Mouse (Mus musculus) cerebellum, adult 9-11 months (tissue): ENCODE measurements around the gene Prr13.

Experiments used
- DNase-seq: peaks from one replicate; pipeline ENCODE4 v3.0.0; 2022

Gene Prr13

DNA sequence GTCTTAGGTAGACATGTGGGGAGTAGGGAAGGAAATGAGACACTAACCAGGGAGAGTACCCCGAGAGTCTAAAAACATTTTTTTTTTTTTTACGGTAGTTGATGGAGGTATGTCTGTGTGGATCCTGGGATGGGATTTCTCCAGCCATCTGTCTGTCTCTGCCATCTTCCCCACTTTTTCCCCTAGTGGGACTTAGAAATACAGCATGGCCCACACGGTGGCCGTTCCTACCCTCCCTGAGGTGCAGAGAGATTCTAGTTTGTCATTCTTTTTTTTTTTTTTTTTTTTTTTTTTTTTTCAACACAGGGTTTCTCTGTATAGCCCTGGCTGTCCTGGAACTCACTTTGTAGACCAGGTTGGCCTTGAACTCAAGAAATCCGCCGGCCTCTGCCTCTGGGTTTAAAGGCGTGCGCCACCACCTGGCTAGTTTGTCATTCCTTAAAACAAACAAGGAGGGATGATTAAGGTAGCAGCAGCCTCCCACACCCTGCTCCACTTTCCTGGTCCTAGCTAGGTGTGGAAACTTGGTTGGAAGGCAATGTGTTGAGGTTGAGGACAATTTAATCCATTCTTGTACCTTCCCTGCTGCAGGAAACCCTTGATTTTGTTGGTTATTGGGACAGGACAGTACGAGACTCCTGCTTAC is 2.7 kb downstream of the Prr13 start:
- DNase-seq = no peak

DNA sequence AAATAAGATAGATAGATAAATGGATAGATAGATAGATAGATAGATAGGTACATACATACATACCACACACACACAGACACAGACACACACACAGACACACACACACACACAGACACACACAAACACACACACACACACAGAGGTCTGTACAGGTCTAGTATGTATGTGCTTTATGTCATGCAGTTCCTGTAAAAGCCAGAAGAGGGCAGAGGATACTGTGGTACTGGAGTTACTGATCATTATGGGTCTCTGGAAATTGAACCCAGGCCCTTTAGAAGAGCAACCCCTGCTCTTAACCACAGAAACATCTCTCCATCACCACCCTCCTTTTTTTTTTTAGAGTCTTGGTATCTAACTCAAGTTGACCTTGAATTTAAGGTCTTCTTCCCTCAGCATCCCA is 4.8 kb downstream of the Prr13 start:
- DNase-seq = no peak

DNA sequence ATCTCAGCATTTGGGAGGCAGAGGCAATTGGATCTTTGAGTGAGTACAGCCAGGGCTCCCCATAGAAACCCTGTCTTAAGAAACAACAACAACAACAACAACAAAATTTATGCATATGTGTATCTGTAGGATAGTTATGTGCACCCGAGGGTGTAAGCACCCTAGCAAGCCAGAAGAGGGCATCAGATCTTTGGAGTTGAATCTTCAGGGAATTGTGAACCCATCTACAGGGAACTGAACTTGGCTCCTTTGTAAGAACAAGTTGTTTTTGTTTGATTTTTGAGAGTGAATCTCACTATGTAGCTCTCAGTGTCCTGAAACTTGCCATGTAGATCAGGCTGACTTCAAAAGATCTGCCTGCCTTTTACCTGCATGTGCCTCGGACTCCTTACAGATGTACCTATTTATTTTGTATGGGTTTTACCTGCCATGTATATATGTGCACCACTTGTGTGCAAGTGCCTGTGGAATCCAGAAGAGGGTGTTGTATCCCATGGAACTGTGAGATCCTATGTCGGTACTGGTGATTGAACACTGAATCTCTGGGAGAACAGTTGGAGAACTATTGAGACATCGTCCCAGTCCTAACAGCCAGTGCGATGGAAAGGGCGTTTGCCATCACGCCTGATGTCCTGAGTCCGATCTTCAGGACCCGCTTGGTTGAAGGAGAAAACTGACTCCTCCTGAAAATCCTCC is 10.0 kb downstream of the Prr13 start:
- DNase-seq = no peak

DNA sequence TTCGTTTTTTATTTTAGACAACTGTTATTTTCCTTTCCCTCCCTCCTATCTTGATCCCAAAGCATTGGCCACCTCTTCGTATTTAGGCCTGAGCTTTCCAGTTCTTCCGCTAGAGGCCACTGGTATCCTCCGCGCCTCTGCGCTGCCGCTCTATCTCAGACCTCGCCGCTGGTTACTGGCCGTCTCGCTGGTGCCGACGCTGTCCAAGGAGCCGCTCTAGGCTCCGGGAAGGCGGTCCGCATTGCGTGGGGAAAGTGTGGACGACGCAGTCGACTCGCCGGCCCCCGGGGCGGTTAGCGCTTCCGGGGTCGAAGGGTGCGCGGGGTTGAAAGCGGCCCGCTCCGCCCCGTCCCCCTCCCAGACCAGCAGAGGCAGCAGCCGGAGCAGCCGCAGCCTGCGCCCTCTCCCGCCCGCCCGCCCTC is 11.4 kb downstream of the Prr13 start, which contains the start of gene Pcbp2:
TSS of gene Pcbp2 (plus strand) at position 357 of the 422 bp plus-strand sequence.
- peak; percentile 98 for DNase-seq

DNA sequence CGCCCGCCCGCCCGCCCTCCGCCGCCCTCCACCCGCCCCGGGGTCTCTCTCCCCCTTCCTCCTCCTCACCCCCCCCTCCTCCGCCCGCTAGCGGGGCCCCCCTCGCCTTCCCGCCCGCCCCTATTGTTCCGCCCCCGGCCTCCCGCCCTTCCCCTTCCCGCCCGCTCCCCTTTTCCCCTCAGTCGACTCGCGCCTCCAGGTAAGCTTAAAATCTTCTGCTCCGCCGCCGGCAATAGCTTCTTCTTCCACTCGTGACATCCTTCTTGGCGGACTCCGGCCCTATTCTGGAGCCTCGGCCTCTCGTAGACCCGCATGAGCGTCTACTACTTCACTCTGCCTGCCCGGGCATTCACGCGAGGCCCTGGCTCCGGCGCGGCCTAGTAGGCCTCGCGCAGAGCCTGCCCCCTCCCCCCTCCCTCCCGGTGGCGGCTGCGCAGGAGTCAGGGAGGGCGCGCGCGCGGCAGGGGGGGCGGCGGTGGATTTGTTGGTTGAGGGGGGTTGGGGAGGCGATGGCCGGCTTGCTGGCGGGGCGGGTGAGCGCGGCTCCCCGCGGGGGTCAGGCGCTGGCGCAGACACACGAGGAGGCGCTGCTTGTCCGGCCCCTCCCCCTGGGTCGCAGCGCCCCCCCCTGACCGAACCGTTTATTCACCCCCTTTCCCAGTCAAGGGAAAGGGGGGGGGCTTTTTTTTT is 11.9 kb downstream of the Prr13 start:
- peak; percentile 88 for DNase-seq

DNA sequence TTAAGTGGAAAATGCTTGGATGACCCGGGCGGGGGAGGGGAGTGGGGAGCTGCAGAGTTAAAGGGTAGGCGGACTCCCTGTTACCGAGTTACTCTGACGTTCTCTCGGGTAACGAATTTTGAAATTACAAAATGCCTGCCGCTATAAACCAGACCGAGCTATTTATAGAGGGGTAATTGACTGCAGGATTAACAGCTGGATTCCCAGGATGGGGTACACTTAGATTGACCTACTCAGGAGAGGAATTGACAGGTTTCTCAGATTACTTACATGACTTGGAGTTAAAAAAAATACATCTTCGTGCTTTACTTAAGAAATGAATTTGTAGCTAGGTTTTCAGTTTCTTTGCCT is 12.4 kb downstream of the Prr13 start:
- DNase-seq = no peak

DNA sequence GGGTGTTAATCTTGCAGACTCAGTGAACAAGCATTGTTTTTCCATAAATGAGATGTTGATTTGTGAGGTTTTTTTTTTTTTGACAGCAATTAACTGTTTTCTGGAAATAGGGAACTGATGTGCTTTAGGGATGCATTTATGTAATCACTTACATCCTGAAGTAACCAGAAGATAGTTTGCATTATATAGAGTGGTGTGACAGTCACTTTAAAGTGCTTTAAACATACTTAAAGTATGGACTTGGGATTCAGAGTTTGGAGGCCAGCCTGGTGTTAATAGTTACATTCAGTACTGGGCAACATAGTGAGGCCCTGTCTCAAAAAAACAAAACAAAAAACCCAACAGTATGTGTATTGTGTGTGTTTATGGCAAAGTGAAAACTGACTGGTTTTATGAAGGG is 12.9 kb downstream of the Prr13 start:
- DNase-seq = no peak

DNA sequence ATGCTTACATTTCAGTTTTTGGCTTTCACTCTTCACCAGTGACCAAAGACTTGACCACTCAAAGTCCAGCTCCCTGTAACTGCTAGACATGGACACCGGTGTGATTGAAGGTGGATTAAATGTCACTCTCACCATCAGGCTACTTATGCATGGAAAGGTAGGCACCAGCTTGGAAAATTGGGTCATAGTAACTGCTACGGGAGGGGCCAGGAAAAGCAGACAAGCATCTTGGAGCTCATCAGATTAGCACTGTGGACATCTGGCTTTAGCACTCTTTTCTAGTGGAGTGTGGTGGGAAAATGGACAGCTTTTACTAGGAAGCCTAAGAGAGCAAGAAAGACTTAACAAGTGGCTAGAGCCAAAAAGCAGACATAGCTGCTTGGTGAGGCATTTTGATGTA is 14.4 kb downstream of the Prr13 start:
- DNase-seq = no peak

DNA sequence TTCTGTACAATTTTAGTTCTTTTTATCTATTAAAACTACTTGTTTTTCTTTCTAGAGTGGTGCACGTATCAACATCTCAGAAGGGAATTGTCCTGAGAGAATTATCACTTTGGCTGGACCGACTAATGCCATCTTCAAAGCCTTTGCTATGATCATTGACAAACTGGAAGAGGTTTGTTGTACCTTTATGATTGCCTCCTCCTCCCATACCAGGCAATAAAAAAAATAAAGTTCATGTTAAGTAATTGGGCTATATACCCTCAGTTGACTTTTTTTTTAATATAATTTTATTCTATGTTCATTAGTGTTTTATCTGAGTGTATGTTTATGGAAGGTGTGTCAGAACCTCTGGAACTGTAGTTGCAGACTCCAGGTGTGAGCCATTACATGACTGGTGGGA is 15.7 kb downstream of the Prr13 start:
- DNase-seq = no peak

DNA sequence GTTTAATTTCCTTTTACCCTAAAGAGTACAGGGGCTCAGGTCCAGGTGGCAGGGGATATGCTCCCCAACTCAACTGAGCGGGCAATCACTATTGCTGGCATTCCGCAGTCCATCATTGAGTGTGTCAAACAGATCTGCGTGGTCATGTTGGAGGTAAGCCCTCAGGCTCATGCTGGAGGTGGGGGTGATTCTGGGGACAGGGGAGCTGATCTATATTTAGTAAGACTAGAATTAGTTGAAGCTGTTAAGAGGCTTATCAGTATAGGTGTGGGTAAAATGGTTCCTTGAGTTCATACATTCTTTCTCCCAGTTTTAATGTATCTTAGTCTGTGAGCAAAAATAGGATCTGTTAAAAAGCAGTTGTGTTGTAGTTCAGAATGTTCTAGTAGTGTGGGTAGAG is 24.3 kb downstream of the Prr13 start:
- DNase-seq = no peak

DNA sequence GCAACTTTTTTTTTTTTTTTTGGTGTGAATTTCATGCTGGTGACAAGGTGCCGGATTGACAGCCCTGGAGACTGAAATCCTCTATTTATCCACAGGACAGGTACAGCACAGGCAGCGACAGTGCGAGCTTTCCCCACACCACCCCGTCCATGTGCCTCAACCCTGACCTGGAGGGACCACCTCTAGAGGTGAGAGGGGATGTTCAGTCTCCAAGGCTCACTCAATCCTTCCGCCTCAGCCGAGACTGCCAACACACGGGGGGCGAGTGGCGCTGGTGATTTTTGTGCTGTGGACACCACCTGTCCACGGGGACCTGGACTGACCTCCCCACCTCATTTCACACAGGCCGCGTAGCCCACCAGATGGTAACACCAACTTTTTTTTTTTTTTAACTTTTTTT is 27.0 kb downstream of the Prr13 start:
- DNase-seq = no peak

DNA sequence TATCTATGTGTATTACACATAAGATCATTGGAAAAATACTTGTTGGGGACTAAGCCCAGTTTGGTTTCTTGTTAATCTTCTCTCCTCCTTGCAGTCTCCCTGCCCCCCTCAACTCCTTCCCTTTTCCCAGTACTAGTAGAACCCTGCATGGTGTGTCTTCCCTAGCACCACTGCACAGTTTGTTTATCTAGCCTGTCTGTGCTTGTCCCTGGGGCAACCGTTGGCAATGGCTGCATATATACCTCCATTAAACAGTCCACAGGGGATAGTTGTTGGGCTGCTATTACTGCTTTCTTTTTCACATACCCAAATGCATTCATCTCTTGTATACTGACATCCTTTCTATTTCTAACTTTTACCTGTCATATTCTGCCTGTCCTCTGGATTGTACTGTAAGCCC is 28.8 kb downstream of the Prr13 start:
- no peak for DNase-seq

DNA sequence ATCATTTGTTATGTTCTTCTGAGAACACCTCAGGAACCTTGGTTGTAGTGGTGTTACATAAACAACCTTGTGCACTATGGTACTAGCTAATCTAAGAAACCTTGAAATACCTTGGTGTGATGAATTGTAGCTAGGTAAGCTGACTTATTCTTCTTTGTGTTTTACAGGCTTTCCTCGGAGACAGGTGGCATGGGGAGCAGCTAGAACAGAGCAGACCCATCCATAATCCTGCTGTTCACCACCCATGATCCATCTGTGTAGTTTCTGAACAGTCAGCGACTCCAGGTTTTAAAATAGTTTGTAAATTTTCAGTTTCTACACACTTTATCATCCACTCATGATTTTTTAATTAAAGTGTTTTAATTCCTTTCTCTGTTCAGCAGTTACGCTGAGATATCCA is 39.5 kb downstream of the Prr13 start:
- DNase-seq = no peak

DNA sequence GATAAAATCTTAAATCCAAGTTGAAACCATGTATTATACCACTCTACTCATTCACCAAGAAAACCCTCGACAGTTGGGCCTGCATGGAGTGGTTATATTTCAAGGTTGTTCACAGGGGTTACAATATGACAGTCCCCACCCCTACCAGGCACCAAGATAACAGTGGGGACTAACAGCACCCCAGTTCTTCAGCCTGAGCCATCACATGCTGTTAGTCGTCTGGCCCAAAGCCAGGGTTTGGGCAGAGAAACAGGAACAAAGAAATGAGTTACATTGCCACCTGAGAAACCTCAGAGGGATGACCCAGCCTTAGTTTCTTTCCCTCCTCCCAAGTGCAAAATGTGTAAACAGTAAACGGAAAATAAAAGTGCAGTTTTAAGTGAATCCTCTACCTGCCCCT is 40.5 kb downstream of the Prr13 start:
- no peak for DNase-seq

DNA sequence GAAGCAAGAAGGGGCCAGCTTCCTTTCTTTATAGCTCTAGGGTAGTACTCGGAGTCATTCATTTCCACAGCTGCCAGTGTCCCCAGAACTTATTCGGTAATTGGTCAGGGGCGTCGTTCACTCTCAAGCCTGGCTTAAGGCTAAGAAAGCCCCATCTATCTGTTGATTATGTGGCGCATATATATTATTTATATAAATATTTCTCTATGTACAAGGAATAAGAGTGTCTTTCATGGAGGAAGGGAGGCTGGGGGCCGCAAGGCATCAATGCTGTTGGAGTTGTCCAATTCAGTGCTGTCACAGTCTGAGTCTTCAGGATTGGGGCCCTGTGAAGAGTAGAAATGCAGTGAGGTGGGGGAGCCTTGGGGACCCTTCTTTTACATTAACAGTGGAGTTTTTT is 41.0 kb downstream of the Prr13 start:
- DNase-seq = no peak

DNA sequence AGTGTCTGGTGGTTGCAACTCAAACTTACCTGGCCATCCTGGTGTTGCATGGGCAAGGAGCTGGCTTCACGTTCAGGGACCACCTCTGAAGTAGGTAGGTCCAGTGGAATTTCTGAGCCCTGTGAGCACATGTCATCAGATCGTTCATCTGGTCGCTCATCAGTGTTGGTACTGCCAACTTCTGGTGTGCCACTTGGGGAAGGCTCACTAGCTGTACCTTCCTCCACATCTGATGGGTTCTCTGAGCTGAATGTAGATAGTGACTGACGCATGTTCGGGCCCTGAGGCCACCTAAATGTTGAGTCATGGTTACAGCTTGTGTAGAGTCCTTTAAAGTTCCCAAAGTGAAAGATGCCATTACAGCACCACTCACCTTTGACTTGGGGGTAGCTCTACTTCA is 41.7 kb downstream of the Prr13 start:
- no peak for DNase-seq

DNA sequence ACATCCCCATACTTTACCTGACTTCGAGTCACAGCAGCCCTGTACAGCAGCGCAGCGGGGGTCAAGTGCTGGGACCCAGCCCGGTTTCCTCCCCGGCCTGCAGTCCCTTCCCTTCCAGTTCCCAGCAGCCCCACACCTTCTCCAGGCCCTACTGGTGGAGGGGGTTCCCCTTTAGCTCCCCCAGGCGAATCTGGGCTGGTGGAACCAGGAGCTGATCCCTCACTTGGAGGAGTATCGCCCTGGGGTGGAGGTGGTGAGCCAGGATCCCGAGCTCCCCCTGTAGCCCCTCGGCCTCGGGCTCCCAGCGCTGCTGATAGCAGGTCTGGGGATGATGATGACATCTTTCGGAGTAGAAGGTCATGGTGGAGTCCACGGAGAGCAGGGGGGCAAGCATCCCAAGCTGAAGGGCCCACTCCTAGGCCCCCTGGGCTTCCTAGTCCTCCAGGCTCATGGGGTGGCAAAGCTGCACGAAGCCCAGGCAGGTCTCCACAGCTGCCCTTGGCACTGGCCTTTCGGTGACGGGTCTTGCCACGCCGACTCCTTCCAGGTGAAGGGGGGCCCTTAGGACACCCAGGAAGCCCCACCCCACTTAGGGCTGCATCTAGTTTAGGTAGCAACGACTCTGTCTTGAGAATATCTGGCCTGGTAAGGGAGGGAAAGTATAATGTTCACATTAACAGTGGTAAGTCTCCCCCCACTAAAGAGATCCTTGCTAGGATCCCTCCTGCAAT is 42.4 kb downstream of the Prr13 start:
- DNase-seq = no peak

DNA sequence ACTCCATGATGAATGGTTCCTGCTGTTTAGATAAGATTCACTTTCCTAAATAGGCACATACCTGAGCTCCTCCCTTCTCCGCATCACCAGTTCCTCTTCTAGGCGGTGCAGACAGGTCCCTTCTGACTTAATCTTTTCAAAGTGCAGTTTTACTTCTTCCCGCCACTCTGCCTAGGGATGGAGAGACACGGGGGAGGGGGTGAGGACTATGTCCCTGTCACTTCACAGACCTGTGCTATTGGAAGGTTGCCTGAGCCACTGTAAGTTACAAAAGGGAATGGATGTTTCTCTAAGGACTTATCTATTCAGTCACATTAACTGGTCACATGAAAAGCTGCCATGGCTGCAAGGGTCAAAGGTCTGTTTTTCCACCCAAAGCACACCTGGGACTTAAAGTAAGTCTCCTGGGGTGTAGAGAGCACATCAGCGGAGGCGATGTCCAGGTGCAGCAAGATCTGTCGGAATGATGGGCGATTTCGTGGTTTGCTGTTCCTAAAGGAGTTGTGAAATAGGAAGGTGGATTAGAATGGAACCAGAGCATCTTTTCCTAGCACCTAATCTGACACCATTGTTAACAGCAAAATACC is 43.5 kb downstream of the Prr13 start:
- DNase-seq = no peak

DNA sequence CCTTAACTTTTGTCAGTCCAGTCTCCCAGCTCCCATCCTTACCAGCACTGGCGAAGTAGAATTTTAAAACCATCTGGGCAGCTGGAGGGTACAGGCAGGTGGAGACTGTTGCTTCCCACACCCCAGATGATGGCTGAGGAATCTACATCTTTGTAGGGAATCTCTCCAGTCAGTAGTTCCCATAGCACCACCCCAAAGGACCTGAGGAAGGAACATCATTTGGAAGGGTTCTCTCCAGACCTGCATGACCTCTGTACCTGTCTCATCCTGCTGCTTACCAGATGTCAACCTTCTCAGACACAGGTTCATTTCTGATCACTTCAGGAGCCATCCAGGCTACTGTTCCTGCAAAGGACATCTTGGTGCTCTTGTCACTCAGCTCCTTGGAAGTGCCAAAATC is 44.6 kb downstream of the Prr13 start, which contains the start of gene Gm10337:
TSS of gene Gm10337 (plus strand) at position 276 of the 400 bp plus-strand sequence.
- DNase-seq = no peak

DNA sequence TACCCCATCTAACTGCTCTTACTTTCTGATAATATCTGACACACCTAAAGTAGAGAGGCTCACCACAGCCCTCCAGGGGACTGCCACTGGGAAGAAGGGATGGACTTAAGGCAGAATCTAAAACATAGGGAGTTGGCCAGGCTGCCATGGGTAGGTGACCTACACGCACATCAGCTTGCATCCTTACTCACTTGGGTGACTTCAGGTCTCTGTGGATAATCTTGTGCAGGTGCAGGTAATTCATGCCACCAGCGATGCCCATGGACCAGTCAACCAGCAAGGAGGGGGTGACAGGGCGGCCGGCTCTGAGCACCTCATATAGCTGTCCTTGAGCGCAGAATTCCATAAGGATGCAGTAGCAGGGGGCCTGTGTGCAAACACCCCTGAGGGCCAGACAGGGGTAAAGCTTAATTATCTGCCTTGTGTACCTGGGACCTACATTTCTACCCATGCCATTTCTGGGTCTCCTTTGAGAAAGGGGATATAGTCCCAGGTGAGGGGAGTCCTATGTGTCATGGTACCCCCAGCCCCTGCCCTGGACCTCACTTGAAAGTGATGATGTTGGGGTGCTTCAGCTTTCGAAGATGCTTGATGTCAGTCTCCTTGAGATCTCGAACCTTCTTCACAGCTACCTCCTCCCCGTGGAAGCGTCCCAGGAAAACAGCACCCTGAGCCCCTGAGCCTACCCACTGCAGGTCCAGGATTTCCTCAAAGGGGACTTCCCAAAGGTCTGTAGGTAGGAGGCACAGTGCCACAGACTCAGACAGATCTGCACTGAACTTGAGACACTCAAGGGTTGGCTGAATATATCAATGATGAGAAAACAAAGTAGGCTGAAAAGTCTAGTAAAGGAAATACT is 45.3 kb downstream of the Prr13 start:
- peak; percentile 19 for DNase-seq

DNA sequence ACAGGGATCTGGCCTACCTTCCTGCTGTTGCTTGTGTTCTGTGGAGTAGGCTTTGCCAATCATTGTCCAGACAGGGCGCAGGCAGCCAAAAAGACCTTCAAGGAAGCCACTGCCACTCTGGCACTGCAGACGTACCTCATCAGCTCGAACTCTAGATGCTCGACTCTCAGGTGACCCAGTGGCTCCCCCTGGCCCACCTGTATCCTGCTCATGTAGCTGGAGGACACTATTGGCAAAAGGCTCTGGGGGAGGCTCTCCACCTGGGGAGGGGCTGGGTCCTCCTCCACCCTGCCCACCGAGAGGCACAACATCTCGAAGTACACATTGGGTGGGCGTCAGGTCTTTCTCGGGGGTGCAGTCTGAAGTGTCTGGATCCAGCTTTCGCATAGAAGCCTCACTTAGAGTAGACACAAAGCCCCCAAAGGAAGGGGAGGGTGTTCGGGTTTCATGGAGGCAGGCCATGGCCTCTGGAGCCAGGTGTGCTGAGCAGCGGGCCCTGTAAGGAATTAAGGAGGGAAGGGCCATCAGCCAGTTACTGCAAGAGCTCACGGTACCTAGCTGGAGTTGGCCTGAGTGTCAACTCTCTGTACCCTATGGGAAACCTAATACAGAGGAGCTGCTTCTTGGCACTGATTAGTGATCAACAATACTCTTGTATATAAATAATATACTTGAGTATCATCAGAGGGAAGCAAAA is 46.4 kb downstream of the Prr13 start:
- peak; percentile 36 for DNase-seq
